Mouse (Mus musculus) neutrophil, adult 65 days (primary cell): ENCODE data around the gene Wdr92. TPM values are rescaled to one million over a fixed set of nuclear protein-coding genes. Genes with fewer than 3 reads are reported as not detected.

Experiments used
- total RNA-seq: library from RNA; stranded (reverse); gene quantifications from 2 replicates; pipeline ENCODE4 v1.2.4, GENCODE M21; 2023

Gene Wdr92
- total RNA-seq, result 2.3 and 3.3 TPM in 2 replicates

DNA sequence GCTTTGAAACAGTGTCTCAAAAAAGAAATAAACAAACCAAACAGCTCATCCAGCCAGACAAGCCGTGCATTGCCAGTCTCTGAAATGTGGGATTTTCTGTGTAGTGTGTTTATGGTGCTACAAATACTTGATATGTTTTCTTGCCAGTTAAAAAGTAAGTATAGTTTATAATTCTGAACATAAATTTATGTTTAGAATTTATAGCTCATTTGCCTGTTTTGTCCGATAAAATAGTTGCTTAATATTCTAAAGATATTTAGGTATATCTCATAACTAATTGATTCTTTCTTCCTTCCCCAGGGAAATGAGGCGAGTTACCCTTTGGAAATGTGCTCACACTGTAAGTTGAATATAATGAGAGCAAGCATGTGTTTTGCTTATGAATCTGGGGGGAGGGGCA, at the start of gene Wdr92:
Gene Wdr92, plus strand, starts transcription at position 301 of the 400 bp plus-strand sequence.

DNA sequence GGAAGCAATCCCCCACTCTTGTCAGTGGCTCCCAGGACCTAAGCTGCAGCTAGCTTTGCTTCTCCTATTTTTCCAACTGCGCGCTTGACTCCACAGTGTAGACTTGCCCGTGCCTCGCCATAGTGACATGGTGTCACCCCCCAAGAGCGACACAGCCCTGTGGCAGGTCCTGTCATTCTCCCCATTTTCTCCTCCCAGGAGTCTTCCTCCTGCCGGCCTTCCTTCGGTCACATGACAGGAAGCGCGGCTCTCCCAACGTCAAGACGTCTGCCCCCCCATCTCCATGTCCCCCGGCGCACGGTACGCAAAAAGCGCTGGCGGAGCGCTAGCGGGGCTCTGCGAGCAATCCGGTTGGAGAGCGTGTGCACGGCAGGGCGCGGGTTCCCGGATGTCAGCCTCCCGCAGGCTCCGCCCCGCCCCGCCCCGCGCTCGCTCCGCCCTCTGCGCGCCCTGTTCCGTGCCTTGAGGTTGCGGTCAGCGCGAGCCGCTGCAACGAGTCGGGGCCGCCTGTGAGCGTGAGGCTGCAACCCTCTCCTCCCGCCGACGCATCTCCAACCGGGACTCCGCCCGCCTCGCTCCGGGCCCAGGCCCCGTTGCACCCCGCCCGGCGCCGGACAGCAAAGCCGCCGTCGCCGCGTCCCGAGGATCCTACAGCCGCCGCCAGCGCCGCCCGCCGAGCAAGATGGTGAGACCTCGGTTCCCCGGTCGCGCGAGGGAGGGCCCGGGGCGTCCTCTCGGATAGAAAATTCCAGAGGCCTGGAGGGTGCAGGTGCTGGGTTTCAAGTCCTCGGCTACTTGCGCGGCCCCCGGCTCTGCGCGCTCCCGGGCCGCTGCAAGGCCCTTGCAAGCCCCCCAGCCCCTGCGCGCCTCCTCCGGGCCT, 22.8 kb upstream of the Wdr92 start, which contains the start of gene Ppp3r1:
Gene Ppp3r1, plus strand, starts transcription at position 406 of the 880 bp plus-strand sequence.

DNA sequence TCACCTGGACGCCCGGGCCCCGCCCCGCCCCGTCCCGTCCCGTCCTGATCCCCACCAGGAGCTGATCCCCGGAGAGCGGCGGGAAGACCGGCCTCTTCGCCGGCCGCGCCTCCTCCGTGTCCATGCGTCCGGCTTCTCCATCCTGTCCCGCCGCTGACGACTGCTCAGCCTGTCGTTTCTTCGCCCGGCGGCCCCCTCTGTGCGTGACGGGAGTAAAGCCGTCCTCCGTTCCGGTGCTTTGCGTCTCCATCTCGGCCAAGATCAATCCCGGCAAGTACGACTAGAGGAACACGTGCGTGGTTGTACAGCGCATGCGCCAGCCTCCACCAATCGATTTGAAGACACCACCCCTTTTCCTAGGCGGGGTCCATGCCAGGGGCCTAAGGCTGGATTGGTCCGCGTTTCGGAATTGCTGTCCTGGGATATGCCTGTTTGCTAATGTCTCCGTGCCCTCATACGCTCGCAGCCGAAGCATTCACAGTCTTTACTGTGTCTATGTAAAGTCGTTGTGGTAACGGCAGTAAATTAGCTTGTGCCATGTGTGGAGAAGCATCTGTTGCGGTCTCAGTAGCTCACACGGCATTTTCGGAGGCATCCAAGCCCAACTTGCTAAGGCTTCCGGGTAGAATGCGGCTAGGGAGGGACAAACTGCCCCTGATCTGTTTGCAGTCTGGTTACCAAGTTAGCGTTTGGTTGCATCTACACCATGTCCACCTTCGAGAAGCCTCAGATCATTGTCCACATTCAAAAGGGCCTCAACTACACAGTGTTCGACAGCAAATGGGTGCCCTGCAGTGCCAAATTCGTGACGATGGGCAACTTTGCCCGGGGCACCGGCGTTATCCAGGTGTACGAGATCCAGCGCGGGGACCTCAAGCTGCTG, 29.6 kb downstream of the Wdr92 start, which contains the start of gene Pno1:
Gene Pno1, minus strand, starts transcription at position 311 of the 883 bp plus-strand sequence.

GRCm38 (mm10) chr11:17257443-17257842, 75.5 kb downstream of the Wdr92 start, which contains the start of gene C1d:
C1d (plus strand) TSS chr11:17257579.

Other genes with a start within 250 kb of the Wdr92 start
- gene Fbxo48, start 230.7 kb upstream of the Wdr92 start, total RNA-seq, result 3.4 and 3.6 TPM in 2 replicates
- gene Cnrip1, start 130.5 kb upstream of the Wdr92 start, total RNA-seq, result 0.32 TPM in 1 of 2 replicates, not detected in the other
- 378 and 475 TPM in 2 replicates for gene Plek, start 129.7 kb upstream of the Wdr92 start, total RNA-seq
- 59.2 and 68.4 TPM in 2 replicates for gene Ppp3r1, start 22.8 kb upstream of the Wdr92 start, total RNA-seq
- gene Pno1, start 29.5 kb downstream of the Wdr92 start, total RNA-seq, result 5.8 and 8.1 TPM in 2 replicates
- 38.0 and 39.7 TPM in 2 replicates for gene C1d, start 75.5 kb downstream of the Wdr92 start, total RNA-seq